21 mouse cellular contexts compared by ENCODE assay signal in the genomic region with DNA sequence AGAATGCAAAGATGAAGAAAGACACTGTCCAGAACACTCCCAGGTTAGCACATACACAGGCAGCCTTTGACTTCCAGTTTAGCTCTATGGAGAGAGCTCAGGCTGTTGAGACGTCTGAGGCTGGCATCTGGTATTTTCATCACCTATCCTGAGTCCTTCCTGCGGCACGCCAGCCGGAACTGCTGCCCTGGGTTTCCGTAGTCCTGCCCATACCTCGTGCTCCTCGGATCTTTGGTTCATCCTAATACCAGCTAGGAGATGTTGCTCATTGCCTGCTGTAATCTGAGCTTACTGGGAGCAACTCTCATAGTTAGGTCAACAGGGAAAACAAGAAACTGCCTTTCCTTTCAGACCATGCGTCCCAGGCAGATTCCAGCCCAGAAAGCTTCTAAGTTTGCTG.
A peak's percentile ranks its signal among the peaks of the same experiment; 100 is the strongest.
DNase-seq lines count a peak whose midpoint lies in the region; ATAC-seq and TF ChIP-seq lines count a peak whose summit lies in the region.
"Had no signal": no experiment of that assay in that cellular context is flagged by ENCODE, and none has a peak within 500 bp of the region (broad histone marks: within the 10 kb centered on the region; RNA-seq: fewer than 3 reads in every experiment).

No protein-coding gene starts in this region.

- DNase-seq in heart, adult 11 months: peak; percentile 87
- no peak for DNase-seq in heart, postnatal 25 days (ENCODE audit: low spot score)
- peak; percentile 56 for DNase-seq in kidney, postnatal 0 days (ENCODE audit: low spot score)
- DNase-seq in kidney, postnatal 10 days: no peak
- peak; percentile 49 for DNase-seq in limb, embryonic 11.5 days (ENCODE audit: low spot score)
- no peak for DNase-seq in thymus, adult 2 months
- DNase-seq in midbrain, embryonic 10.5 days (ENCODE audit: low spot score): no peak
- DNase-seq: adrenal gland, postnatal 10 days; cerebellum, adult 2 months; forebrain, postnatal 0 days; gastrocnemius, postnatal 10 days; heart, postnatal 14 days; kidney, adult 9 months; right cerebral cortex, postnatal 25 days; thymus, postnatal 25 days had no signal

- no peaks in the 10 kb centered on the region for H3K36me3 ChIP-seq in kidney, postnatal 0 days (ENCODE audit: insufficient read depth, low read length)
- no peaks in the 10 kb centered on the region for H3K36me3 ChIP-seq in limb, embryonic 11.5 days (ENCODE audit: control insufficient read depth, insufficient read depth, low read length)
- H3K36me3 ChIP-seq in thymus, adult 2 months (ENCODE audit: control insufficient read depth, insufficient read depth, low read length): no peaks in the 10 kb centered on the region
- no peaks in the 10 kb centered on the region for H3K36me3 ChIP-seq in midbrain, embryonic 10.5 days
- H3K36me3 ChIP-seq: liver, embryonic 12.5 days; lung, embryonic 15.5 days; midbrain, embryonic 13.5 days had no signal

- no peak overlapping the region for H3K9ac ChIP-seq in kidney, postnatal 0 days (ENCODE audit: low read depth, low read length)
- no peak overlapping the region for H3K9ac ChIP-seq in limb, embryonic 11.5 days (ENCODE audit: low read length)
- H3K9ac ChIP-seq: forebrain, postnatal 0 days; hindbrain, embryonic 14.5 days; liver, embryonic 12.5 days; lung, embryonic 15.5 days; midbrain, embryonic 13.5 days had no signal

- no peak overlapping the region for H3K4me2 ChIP-seq in kidney, postnatal 0 days (ENCODE audit: low read length)
- no peak overlapping the region for H3K4me2 ChIP-seq in limb, embryonic 11.5 days (ENCODE audit: low read depth, severe bottlenecking)
- H3K4me2 ChIP-seq: hindbrain, embryonic 14.5 days; liver, embryonic 12.5 days; lung, embryonic 15.5 days; midbrain, embryonic 13.5 days had no signal

- H3K27me3 ChIP-seq in kidney, postnatal 0 days (ENCODE audit: insufficient read depth, low read length): no peaks in the 10 kb centered on the region
- H3K27me3 ChIP-seq in limb, embryonic 11.5 days (ENCODE audit: control insufficient read depth, insufficient read depth, low read length): no peaks in the 10 kb centered on the region
- H3K27me3 ChIP-seq in thymus, adult 2 months (ENCODE audit: control insufficient read depth, insufficient read depth, low read length): no peaks in the 10 kb centered on the region
- no peaks in the 10 kb centered on the region for H3K27me3 ChIP-seq in midbrain, embryonic 10.5 days (ENCODE audit: low read depth, poor library complexity, severe bottlenecking)
- H3K27me3 ChIP-seq: liver, embryonic 12.5 days; lung, embryonic 15.5 days; midbrain, embryonic 13.5 days had no signal

- peak; percentile 30; the same call in 1 of the 2 replicates for ATAC-seq in kidney, postnatal 0 days (replicated peaks; ENCODE audit: low FRiP score, low read depth)
- 0 out of 2 replicates have a peak, but pooled peaks have one; percentile 14 for ATAC-seq in limb, embryonic 11.5 days (ENCODE audit: insufficient number of reproducible peaks, low FRiP score, low TSS enrichment, low read depth)
- ATAC-seq: forebrain, postnatal 0 days; liver, embryonic 12.5 days; midbrain, embryonic 13.5 days had no signal

- TF ChIP-seq CTCF in kidney, postnatal 0 days (IDR thresholded peaks at IDR 0.05; ENCODE audit: low read depth): no peak
- no peak for TF ChIP-seq CTCF in thymus, adult 2 months (IDR thresholded peaks at IDR 0.05; ENCODE audit: borderline replicate concordance, control insufficient read depth, extremely low read depth, insufficient read depth, low read length, poor library complexity)

- H3K9me3 ChIP-seq in kidney, postnatal 0 days (replicated peaks; ENCODE audit: low read length): no peaks in the 10 kb centered on the region
- H3K9me3 ChIP-seq in limb, embryonic 11.5 days (ENCODE audit: control insufficient read depth, low read length): no peaks in the 10 kb centered on the region
- no peaks in the 10 kb centered on the region for H3K9me3 ChIP-seq in midbrain, embryonic 10.5 days (replicated peaks)
- H3K9me3 ChIP-seq: liver, embryonic 12.5 days; lung, embryonic 15.5 days; midbrain, embryonic 13.5 days had no signal

- H3K4me1 ChIP-seq in kidney, postnatal 0 days (replicated peaks; ENCODE audit: insufficient read depth, low read length): peaks cover 7% of the 10 kb centered on the region; the same call in 1 of the 2 replicates
- peaks cover 21% of the 10 kb centered on the region for H3K4me1 ChIP-seq in limb, embryonic 11.5 days (ENCODE audit: control insufficient read depth, insufficient read depth, low read length)
- H3K4me1 ChIP-seq in thymus, adult 2 months (replicated peaks; ENCODE audit: control insufficient read depth, insufficient read depth, low read length): no peaks in the 10 kb centered on the region
- H3K4me1 ChIP-seq in midbrain, embryonic 10.5 days: peaks cover 13% of the 10 kb centered on the region
- H3K4me1 ChIP-seq: liver, embryonic 12.5 days; midbrain, embryonic 13.5 days had no signal

- no peak for TF ChIP-seq POLR2A in thymus, adult 2 months (IDR thresholded peaks at IDR 0.05; ENCODE audit: control insufficient read depth, extremely low read depth, insufficient read depth, low read length, poor library complexity)

- no peak overlapping the region for H3K4me3 ChIP-seq in kidney, postnatal 0 days (replicated peaks; ENCODE audit: low read depth, low read length)
- H3K4me3 ChIP-seq in limb, embryonic 11.5 days (ENCODE audit: low read depth, low read length): no peak overlapping the region
- no peak overlapping the region for H3K4me3 ChIP-seq in thymus, adult 2 months (ENCODE audit: control insufficient read depth, insufficient read depth, low read length)
- H3K4me3 ChIP-seq in midbrain, embryonic 10.5 days: no peak overlapping the region
- H3K4me3 ChIP-seq: left cerebral cortex, adult 2 months; liver, embryonic 12.5 days; lung, embryonic 15.5 days; midbrain, embryonic 13.5 days had no signal

- intact Hi-C loops in heart, postnatal 25 days (cut with DNase I): no loop called here

- 16% methylated on average over 8 of the region's 8 CpGs for WGBS in kidney, postnatal 0 days
- WGBS in limb, embryonic 11.5 days: 25% methylated on average over 8 of the region's 8 CpGs
- 88% methylated on average over 8 of the region's 8 CpGs for WGBS in thymus, adult 2 months
- WGBS in midbrain, embryonic 10.5 days: 80% methylated on average over 8 of the region's 8 CpGs

- 0 out of 2 replicates have a peak overlapping the region, but pooled peaks have one; percentile 1 for H3K27ac ChIP-seq in kidney, postnatal 0 days
- peak overlapping the region; percentile 61; the same call in 1 of the 2 replicates for H3K27ac ChIP-seq in limb, embryonic 11.5 days (replicated peaks; ENCODE audit: low read depth, low read length)
- no peak overlapping the region for H3K27ac ChIP-seq in thymus, adult 2 months (ENCODE audit: control insufficient read depth, insufficient read depth, low read length)
- H3K27ac ChIP-seq in midbrain, embryonic 10.5 days (replicated peaks): no peak overlapping the region
- H3K27ac ChIP-seq: hindbrain, embryonic 14.5 days; left cerebral cortex, adult 2 months; liver, embryonic 12.5 days; lung, embryonic 15.5 days; macrophage; midbrain, embryonic 13.5 days had no signal

Comparison
In these comparisons a context has a peak if more than half of its experiments do, and no peak if none do; other contexts are left out.
1. DNase-seq: peak in heart, adult 11 months (single experiment), kidney, postnatal 0 days (single experiment) and limb, embryonic 11.5 days (single experiment); none in heart, postnatal 25 days (single experiment), kidney, postnatal 10 days (single experiment), thymus, adult 2 months (single experiment) and midbrain, embryonic 10.5 days (single experiment).
2. H3K27ac ChIP-seq: peak in kidney, postnatal 0 days (single experiment) and limb, embryonic 11.5 days (single experiment); none in thymus, adult 2 months (single experiment) and midbrain, embryonic 10.5 days (single experiment).